Mouse (Mus musculus) layer of hippocampus, adult 8-10 months (tissue): Measurements from ENCODE around the gene Dhrs4. TPM values are rescaled to one million over a fixed set of nuclear protein-coding genes. Genes with fewer than 3 reads are reported as not detected.

Experiments used
- DNase-seq, 2 experiments: peaks; one replicate each; pipeline ENCODE4 v3.0.0; 2022; ENCODE audit warnings: low spot score in 2 of 2
- total RNA-seq, 4 experiments: library from RNA; stranded (reverse); gene quantifications; 2 replicates each; pipeline ENCODE4 v1.2.4; 2022

Gene Dhrs4
- 10 to 100 TPM; 20.2 to 27.2 (median 23.1) TPM for total RNA-seq

DNA sequence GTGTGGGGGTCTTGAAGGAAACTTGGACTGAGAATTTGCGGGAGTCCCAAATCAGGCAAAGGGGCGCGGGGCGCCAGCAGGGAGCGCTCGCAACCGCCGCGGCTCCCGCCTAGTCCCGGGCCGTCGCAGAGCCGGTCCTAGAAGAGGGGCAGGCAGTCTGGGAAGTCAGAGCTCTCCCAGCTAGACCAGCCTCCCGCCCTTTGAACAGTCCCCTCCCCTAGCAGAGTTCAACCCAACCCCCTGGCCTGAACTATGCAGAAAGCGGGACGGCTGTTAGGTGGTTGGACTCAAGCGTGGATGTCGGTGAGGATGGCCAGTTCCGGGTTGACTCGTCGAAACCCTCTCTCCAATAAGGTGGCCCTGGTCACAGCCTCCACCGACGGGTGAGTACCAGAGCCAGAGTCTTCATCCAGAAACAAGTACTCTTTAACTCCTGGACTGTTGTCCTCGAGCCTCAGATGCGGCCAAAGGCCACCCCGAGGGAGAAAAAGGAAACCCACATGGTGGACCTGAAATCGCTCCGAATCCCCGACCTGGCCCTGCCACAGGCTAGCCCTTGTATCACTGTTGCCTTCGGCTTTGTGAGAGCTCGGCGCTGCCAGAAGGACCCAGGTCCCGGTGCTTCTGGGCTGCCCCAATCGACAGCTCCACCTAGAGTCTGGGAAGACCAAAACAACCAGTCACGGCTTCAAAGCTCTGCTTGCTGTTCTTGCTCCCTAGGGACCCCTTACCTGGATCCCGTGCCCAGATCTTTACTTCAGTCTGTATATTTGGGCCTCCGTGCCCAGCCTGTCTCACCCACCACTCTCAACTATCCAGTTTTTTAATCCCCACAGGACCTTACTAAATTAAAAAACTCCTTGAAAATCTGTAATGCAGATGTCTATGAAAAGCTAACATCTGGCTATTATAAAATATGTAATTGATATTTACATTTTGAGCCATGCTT is at the start of gene Dhrs4:
TSS of gene Dhrs4 (plus strand) at position 108 of the 949 bp plus-strand sequence.
- peak; percentile 65 to 76 for DNase-seq

DNA sequence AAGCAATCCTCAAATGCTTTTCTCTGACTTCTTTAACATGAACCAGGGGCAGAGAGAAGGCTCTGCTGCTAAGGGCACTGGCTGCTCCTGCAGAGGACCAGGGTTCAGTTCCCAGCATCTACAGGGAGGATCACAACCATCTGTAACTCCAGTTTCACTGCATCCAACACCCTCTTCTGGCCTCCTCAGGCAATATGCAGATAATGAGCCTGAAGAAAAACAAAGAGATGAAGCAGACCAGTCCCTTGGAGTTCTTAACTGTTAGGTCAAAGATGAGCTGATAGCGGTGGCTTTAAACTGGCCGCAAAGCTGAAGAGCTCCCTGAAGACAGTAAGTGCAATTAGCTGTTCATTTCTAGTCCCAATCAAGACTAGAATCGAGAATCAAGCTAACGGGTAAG is 48.3 kb upstream of the Dhrs4 start:
- DNase-seq = no peak

DNA sequence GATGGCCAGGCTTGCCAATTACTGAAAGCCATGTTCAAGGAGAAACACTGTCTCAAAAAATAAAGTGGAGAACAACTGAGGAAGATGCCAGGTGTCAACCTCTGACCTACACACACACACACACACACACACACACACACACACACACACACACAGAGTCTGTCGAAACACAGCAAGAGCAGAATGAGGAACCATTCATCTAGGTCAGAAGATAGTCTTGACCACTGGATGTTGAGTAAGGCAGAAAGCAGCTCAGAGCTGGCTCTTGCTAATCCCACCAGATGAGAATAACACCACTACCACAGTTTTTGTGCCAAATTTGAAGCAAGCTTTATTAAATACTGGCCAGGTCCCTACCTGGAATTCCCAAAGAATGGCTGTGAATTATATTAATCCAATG is 45.5 kb upstream of the Dhrs4 start:
- DNase-seq = no peak

DNA sequence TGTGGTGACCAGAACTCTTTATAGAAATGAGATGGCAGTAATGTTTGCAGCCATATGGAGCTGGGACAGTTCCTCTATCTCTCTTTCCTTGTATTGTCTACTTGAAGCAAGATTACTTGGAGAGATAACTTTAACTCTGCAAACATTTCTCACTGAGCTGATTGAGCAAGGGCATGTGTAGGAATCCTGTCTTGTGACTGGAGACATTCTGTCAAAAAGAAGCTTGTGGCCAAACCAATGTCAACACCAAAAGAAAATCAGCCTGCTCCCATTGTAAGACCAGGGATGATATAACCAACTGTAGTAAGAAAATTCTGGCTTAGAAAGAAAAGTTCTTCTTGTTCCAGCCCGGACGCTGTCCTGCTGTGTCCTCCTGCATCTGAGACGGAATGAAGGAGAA is 43.7 kb upstream of the Dhrs4 start:
- no peak for DNase-seq

DNA sequence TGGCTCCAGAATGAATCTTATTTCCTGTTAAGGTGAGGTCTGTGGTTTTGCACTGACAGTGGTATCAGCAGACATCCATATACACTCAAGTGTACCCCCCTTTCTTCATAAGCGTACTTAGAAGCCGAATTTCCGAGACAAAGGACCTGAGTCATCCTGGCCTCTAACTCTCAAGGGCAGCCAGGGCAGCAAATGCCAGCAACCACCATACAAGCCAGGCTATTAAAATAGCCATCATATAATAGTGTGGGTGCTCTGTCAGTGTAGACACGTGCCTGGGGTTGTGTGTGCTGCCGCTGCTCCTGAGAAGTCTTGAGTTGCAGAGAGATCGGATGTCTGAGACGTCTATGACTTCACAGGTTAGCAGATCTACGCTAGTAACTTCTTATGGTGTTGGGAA is 41.4 kb upstream of the Dhrs4 start:
- DNase-seq = no peak

DNA sequence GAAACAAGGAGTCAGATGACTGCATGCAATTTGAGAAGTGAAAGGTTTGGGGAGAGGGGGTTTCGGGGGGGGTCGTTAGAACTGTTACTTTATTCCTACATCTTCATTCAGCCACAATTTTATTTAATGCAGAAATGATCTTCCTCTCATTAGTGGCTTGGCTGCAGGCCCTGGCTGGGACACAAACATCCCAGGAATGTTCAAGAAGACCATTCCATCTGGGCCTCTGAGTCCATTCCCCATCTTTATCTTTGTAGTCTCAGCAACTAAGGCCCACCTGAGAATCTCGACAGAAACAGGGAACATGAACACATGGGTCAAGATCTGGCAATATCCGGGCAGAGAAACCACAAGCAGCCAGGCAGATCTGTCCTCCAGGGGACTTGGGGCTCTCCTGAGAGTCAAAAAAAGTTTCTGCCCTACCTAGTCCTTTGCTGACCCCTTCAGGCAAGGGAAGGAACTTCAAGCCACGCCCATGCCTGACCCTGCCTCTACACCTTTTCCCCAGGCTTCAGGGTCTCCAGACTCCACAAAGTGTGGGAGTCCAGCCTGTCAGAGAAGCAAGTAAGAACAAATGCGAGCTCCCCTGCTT is 40.3 kb upstream of the Dhrs4 start:
- DNase-seq = peak in 1 of 2 experiments; percentile 40

DNA sequence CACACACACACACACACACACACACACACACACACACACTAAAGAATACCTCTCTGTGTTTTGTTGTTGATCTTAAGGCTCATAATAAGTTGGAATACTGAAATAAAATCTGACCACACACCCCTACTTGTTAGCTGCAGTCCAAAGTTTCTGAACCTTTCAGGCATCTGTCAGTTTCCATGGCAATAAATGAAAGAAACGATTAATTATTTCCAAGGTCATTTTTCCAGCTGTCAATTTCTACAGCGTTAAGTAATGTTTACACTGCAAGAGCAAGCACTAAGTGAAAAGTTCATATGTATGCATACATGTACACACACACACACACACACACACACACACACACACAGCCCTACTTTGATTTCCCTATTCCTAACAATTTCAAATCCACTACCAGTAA is 20.9 kb upstream of the Dhrs4 start:
- no peak for DNase-seq

DNA sequence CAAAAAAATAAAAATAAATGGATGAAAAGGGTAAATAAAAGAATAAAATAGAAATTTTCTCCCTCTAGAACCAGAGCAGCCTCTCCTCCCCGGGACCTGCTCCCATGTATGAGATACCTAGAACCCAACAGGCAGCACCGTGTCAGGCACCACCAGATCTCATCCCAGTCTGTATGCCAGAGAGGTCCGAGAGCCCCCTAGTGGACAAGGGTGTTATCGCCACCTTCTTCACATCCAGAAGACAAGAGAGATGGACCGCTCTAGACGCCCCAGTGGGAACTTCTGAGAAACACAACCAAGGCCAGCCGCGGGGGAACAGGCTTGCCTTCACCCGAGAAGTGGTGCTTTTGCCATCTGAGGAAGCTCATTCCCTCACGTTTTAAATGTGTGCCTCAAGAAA is 20.3 kb upstream of the Dhrs4 start:
- DNase-seq = peak; percentile 43 to 74

DNA sequence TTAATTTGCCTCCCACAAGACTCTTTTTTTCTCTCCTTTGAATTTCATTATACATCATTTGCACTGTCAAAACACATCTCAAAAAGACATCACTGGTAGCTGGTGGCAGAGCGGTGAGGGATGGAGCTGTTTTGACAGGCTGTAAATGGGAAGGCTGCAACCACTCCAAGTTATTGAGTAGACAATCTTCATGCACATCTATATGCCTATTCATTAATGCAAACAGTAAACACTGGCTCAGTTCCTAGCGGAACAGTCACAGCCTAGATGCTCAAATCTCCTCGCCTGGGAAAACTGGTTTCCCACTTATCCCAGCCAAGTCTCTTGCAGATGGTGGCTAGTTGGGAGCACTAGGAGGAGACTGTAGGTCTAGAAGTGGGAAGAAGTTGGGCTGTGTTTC is 19.8 kb upstream of the Dhrs4 start:
- no peak for DNase-seq

DNA sequence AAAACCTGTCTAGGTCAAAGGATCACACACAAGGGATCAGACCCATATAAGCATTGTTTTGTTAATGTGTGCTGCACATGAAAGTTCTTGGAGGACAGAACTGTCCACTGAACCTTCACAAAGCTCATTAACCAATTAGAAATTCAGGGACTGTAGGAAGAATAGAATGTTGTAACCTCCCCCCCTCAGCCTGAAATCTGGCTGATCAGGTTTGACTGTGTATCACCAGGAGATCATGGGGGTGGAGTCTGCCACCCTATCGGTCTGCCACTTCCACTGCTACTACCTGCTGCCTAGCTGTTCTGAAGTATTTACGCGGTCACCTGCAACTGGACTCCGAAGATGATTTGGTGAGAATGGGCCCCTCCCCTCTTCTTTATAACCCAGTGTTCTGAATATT is 18.8 kb upstream of the Dhrs4 start:
- DNase-seq = no peak

DNA sequence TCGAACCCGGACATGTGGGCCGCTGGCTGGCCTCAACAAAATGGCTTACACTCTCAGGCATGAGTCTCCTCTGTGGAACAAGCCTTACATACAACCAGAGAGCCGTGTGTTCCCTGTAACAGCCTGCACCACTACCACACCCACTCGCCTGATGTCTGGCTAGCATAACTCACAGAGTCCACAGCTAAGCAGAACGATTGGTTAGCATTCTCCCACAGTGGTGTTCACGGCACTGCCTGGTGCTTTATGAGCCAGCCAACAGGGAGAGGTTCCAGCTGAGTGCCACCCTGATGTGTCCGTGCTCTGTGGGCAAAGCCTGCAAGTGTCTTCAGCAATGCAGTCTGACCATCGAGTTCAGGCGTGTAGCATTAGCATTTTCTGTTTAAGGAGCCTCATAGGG is 18.3 kb upstream of the Dhrs4 start:
- peak; percentile 76 for DNase-seq

DNA sequence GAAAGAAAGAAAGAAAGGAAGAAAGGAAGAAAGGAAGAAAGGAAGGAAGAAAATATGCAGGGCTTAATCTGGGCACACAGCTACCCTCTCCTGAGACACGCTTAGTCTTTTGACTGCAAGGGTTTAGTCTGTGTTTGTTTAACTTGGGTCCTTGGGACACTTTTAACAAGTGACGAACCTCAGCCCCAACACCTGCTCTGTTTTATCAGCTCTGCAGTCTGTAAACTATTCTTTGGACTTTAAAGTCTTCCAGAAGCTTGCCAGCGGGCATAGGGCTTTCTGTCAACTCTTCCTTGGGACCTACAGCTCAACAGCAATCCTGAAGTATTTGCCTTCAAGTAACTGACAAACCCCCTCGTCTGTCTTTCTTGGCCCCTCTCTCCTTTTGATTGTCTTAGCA is 16.8 kb upstream of the Dhrs4 start:
- no peak for DNase-seq

DNA sequence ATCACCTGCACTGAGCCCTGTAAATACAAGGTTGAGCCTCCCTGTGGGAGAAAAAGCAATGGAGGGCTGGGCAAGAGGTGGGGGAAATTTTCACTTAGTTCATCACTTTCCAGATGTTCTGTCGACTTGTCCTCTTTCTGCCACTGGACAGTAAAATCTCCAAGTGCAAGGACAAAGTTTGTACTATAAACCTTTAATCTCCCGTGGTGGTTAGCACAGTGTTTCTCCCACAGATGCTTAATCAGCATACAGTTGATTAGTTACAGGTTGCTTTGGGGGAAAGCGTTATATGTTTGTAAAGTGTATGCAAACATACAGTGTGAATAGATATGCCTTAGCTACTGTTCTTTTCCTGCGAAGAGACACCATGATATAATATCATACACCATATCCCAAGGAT is 12.1 kb upstream of the Dhrs4 start:
- no peak for DNase-seq

DNA sequence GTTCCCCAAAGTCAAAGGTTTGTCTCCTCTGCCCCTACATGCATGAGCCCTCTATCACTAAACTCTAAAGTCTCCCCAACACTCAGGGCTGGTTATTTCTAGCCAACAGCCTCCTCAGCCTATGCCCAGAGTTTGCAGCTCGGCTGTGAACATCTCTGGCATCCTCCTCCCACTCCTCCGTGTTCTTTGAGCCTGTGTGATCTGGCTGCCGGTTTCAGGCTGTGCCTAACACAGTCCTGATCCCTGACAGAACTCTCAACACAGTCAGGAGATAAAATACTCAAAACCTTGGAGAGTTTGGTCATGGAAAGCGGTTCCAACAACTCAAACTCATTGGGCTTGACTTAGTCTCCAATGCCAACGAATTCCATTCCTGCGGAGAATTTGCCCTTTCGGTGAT is 11.4 kb upstream of the Dhrs4 start:
- DNase-seq = no peak

DNA sequence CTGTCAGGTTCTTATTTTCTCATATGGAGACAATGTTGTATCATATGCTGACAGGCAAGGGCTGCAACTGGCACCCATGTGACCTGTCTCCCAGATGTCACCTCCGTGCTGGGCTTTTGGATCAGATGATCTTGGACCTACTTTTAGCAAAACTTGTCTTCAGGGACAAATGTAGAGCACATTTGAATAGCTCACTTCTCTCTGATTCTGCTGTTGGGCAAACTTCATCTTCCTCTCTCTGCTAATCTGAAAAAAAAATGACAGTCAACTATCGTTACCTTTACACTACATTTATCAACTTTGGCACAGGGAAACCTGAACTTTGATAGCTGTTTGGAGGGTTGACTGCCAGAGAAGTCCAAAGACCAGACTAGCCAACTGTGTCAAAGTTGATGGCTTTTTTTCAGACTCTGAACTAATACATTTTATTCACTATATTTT is 10.2 kb upstream of the Dhrs4 start:
- no peak for DNase-seq

DNA sequence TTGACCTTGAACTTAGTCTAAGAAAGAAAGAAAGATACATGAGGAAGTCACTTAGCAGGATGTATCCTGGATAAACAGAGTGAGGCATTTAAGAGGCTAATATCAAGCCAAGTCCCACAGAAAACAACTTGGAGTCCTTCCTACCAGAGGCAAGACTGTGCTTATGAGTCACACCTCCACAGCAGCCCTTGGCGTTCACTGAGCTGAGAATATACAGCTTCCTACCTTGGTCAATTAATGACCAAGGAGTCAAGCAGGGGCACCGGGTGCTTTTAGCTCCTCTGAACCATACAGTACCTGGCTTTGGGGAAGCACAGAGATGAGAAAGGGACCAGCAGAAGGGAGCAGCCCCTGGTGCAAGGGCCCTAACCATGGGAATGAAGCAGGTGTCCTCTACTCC is 9.5 kb upstream of the Dhrs4 start:
- no peak for DNase-seq

DNA sequence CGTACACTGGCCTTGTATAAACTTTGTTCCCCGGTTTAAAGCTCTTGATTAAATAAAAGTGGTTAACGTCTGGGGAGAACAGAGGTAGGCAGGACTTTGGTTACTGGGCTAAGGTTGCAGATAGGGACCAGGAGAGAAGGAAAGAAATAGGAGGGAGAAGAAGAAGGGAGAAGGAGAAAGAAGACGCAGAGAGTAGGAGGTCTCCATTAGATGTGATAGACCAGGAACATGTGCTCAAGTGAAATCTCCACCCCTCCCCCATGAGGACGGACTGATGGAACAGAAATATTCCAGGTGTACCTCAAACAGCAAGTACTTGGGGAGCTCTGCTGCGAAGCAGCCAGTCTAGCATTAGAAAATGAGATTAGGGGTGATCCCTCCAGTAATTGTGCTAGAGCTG is 8.7 kb upstream of the Dhrs4 start:
- DNase-seq = no peak

DNA sequence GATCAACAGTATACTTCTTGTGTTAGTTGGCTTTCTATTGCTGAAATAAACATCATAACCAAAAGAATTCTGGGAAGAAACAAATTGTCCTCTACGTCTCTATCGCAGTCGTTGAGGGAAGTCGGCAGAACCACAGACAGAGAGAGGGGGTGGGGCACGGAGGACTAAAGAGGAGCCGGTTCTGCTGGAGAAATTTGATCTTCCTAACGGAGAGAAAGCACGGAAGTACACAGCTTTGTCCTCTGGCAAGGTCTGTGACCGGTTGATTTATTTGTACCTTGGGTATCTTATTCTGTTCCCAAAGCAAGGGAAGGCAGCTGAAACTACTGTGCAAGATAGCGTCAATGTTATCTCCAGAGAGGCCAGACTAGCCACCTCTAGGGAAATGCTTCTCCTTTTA is 7.8 kb upstream of the Dhrs4 start:
- DNase-seq = no peak

DNA sequence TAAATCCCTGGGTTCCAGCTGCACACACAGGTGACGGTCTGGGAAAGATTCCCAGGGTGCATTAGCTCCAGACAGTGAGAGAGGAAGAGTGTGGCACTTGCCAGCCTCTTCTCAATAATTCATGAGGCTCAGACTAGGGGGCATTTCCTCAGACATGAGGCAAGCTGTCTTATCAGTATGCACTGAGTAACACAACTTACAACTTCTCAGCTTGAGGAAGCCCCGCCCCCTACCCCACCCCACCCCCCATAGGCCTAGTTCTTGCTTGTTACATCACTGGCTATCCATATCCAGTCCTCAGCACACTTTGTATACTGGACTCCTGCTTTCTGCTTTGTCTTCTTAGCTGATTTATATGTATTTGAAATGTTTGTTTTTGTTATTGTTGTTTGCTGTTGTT is 2.9 kb upstream of the Dhrs4 start:
- no peak for DNase-seq

DNA sequence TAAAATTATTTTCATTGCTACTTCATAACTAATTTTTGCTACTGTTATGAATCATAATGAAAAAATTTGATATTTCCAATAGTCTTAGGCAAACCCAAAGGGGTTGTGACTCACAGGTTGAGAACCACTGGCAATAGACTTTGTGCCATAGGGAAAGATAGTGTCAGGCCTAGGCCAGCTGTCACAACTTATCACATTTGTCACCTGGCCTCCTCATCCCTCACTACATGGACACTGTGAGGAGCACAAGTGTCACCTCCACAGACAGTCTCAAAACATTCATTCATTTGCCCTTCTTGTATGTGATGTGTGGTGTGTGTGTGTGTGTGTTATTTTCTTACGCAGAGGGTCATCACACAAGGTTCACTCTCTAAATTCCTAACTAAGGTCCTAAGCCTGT is 1.1 kb upstream of the Dhrs4 start:
- no peak for DNase-seq

DNA sequence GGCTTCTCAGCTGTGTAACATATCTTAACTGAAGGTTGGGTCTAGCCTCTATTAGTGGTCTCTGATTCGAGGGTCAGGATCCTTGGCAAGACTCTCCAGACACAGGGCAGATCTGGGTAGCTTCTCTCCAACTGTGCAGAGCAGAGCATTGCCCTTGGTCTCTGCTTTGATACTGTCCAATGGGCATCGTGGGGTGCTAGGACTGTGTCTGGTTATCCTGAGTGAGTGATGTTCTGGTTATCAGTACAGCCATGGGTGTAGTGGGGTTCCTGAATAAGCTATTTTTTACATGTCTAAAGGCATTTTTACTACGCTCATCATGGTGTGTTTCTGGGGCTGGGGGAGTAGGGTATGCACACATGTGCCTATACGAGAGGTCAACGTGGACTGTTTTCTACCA is 729 bp upstream of the Dhrs4 start:
- DNase-seq = no peak

DNA sequence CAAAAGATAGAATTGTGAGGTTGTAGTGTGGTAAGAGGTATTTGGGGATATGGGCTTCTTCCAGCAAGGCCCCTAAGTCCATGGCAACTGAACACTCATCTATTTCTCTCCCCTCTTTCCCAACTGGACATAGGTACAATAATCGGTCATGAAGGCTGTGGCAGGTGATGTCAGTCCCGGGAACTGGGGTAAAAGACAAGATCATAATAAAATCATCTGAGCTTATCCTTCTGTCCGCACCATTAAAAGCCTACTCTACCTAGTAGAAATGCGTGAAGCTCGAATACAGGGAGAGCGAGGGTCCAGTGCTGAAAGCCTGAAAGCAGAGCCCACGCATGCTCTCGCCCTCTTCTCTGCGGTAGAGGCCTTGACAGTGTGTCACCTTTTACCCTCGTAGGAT is 1.1 kb downstream of the Dhrs4 start:
- no peak for DNase-seq
